Comparison of ENCODE assay signal across 8 mouse cellular contexts in the genomic region with DNA sequence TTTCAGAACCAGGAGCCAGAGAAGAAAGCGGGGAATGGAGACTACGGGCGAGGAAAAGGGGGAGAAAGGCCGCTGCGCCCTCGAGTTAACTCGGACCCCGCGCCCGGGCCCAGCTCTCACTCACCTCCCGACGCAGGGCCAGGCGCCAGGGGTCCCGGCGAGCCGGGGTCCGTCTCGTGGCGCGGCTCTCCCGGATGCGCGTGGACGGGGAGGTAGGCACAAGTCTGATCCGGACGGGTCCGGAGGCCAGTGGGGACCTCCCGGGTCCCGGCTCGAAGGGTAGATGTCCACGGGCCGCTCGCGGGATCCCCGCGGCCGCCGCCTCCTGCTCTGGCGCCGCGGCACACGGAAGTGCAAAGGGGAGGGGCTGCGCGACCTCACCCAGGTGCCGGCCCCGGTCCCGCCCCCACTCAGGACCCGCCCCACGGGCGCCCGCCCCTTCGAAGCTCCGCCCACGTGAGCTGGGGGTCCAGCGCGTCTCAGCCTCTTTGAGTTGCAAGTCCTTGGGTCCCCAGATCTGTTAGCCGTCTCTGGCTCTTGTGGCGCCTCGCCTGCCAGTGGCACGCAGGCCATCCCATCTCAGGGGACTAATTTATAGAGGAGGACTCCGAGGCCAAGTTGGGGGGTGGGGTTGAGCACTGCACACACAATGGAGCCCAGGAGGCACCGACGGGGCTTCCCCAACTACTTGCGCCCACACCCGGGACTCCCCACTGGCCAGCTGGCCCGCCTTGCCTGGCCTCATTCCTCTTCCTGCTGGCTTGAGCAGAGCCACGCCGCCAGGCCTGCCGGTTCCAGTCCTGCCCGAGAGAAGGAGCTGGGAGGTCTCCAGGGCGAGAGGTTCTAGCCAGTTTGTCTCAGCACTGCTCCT. TPM values are rescaled to one million over a fixed set of nuclear protein-coding genes. Genes with fewer than 3 reads are reported as not detected.
A peak's percentile ranks its signal among the peaks of the same experiment; 100 is the strongest.
DNase-seq lines count a peak whose midpoint lies in the region; ATAC-seq and TF ChIP-seq lines count a peak whose summit lies in the region.

A gene (minus strand): TSS at position 355 of the 871 bp plus-strand sequence.

- no peaks in the 10 kb centered on the region for H3K27me3 ChIP-seq in embryonic facial prominence, embryonic 12.5 days
- H3K27me3 ChIP-seq in heart, adult 2 months (ENCODE audit: control insufficient read depth, insufficient read depth, low read length) = no peaks in the 10 kb centered on the region
- no peaks in the 10 kb centered on the region for H3K27me3 ChIP-seq in kidney, adult 2 months (replicated peaks; ENCODE audit: control insufficient read depth, insufficient read depth, low read length)
- no peaks in the 10 kb centered on the region for H3K27me3 ChIP-seq in limb, embryonic 15.5 days
- H3K27me3 ChIP-seq in midbrain, postnatal 0 days (ENCODE audit: insufficient read depth, low read length) = peaks cover 10% of the 10 kb centered on the region; the same call in 1 of the 2 replicates
- no peaks in the 10 kb centered on the region for H3K27me3 ChIP-seq in splenic B cell, adult 2 months (ENCODE audit: control insufficient read depth, insufficient read depth, low read length, poor library complexity, severe bottlenecking)

- TF ChIP-seq CTCF in heart, adult 2 months (IDR thresholded peaks at IDR 0.05) = no peak
- no peak for TF ChIP-seq CTCF in kidney, adult 2 months (conservative IDR thresholded peaks at IDR 0.05; ENCODE audit: insufficient read depth, insufficient read length, low read depth, low read length)
- no peak for TF ChIP-seq CTCF in midbrain, postnatal 0 days (IDR thresholded peaks at IDR 0.05)

- peak within 1 kb of the TSS; percentile 67 for H3K27ac ChIP-seq in embryonic facial prominence, embryonic 12.5 days
- peak within 1 kb of the TSS; percentile 76 for H3K27ac ChIP-seq in heart, adult 2 months
- peak within 1 kb of the TSS; percentile 81 for H3K27ac ChIP-seq in kidney, adult 2 months (ENCODE audit: insufficient read depth, low read depth, low read length)
- H3K27ac ChIP-seq in limb, embryonic 15.5 days = peak within 1 kb of the TSS; percentile 79
- peak within 1 kb of the TSS; percentile 6; the same call in 1 of the 2 replicates for H3K27ac ChIP-seq in midbrain, postnatal 0 days (ENCODE audit: low read depth, low read length)

- no peaks in the 10 kb centered on the region for H3K79me2 ChIP-seq in heart, adult 2 months (replicated peaks; ENCODE audit: control insufficient read depth, insufficient read depth, low read length)

- peak; percentile 71 for ATAC-seq in embryonic facial prominence, embryonic 12.5 days (ENCODE audit: insufficient number of reproducible peaks, insufficient read depth, low FRiP score, low TSS enrichment)
- peak; percentile 72 for ATAC-seq in limb, embryonic 15.5 days (ENCODE audit: insufficient number of reproducible peaks, low FRiP score, low TSS enrichment, low read depth)
- peak; percentile 32; the same call in 1 of the 2 replicates for ATAC-seq in midbrain, postnatal 0 days (ENCODE audit: low FRiP score)

- H3K4me3 ChIP-seq in embryonic facial prominence, embryonic 12.5 days = peak within 1 kb of the TSS; percentile 81
- H3K4me3 ChIP-seq in heart, adult 2 months = peak within 1 kb of the TSS; percentile 93
- H3K4me3 ChIP-seq in kidney, adult 2 months (ENCODE audit: insufficient read depth, low read depth, low read length) = peak within 1 kb of the TSS; percentile 88
- peak within 1 kb of the TSS; percentile 89 for H3K4me3 ChIP-seq in limb, embryonic 15.5 days
- H3K4me3 ChIP-seq in midbrain, postnatal 0 days (ENCODE audit: low read depth, low read length) = peak within 1 kb of the TSS; percentile 46

- peak within 1 kb of the TSS; percentile 71 for H3K9ac ChIP-seq in embryonic facial prominence, embryonic 12.5 days
- H3K9ac ChIP-seq in heart, adult 2 months (ENCODE audit: low read depth, low read length) = peak within 1 kb of the TSS; percentile 78
- H3K9ac ChIP-seq in limb, embryonic 15.5 days = peak within 1 kb of the TSS; percentile 75
- peak within 1 kb of the TSS; percentile 57 for H3K9ac ChIP-seq in midbrain, postnatal 0 days (replicated peaks; ENCODE audit: low read length, poor library complexity, severe bottlenecking)

- no peak for TF ChIP-seq EP300 in heart, adult 2 months (IDR thresholded peaks at IDR 0.05; ENCODE audit: insufficient read depth, low read depth, low read length)

- under 1% methylated on average over 70 of the region's 71 CpGs for WGBS in embryonic facial prominence, embryonic 12.5 days
- under 1% methylated on average over 71 of the region's 71 CpGs for WGBS in heart, adult 2 months
- 1% methylated on average over 67 of the region's 71 CpGs for WGBS in kidney, adult 2 months
- under 1% methylated on average over 70 of the region's 71 CpGs for WGBS in limb, embryonic 15.5 days
- WGBS in midbrain, postnatal 0 days = under 1% methylated on average over 60 of the region's 71 CpGs

- H3K4me2 ChIP-seq in embryonic facial prominence, embryonic 12.5 days (replicated peaks) = peak within 1 kb of the TSS; percentile 84
- peak within 1 kb of the TSS; percentile 88 for H3K4me2 ChIP-seq in limb, embryonic 15.5 days
- peak within 1 kb of the TSS; percentile 69 for H3K4me2 ChIP-seq in midbrain, postnatal 0 days (ENCODE audit: low read depth, low read length, poor library complexity, severe bottlenecking)

- peaks cover 14% of the 10 kb centered on the region; the same call in 1 of the 2 replicates for H3K4me1 ChIP-seq in embryonic facial prominence, embryonic 12.5 days
- peaks cover 5% of the 10 kb centered on the region for H3K4me1 ChIP-seq in heart, adult 2 months (ENCODE audit: control insufficient read depth, insufficient read depth, low read length)
- H3K4me1 ChIP-seq in kidney, adult 2 months (ENCODE audit: control insufficient read depth, insufficient read depth, low read length) = peaks cover 34% of the 10 kb centered on the region
- peaks cover 38% of the 10 kb centered on the region for H3K4me1 ChIP-seq in limb, embryonic 15.5 days
- H3K4me1 ChIP-seq in midbrain, postnatal 0 days (ENCODE audit: insufficient read depth, low read length) = no peaks in the 10 kb centered on the region

- peak; percentile 59; the same call in 1 of the 2 replicates for TF ChIP-seq POLR2A in heart, adult 2 months (IDR thresholded peaks at IDR 0.05; ENCODE audit: insufficient read depth, low read depth, low read length)
- TF ChIP-seq POLR2A in kidney, adult 2 months (IDR thresholded peaks at IDR 0.05; ENCODE audit: low read depth, low read length) = no peak

- intact Hi-C loops in heart, adult 2 months (cut with DNase I) = loop anchor here (2.0 kb wide), 1 partner anchor 29 kb away; a partner anchor contains a TSS

- no peaks in the 10 kb centered on the region for H3K9me3 ChIP-seq in embryonic facial prominence, embryonic 12.5 days
- H3K9me3 ChIP-seq in limb, embryonic 15.5 days = no peaks in the 10 kb centered on the region
- H3K9me3 ChIP-seq in midbrain, postnatal 0 days (ENCODE audit: low read length) = no peaks in the 10 kb centered on the region

- H3K36me3 ChIP-seq in embryonic facial prominence, embryonic 12.5 days = no peaks in the 10 kb centered on the region
- no peaks in the 10 kb centered on the region for H3K36me3 ChIP-seq in heart, adult 2 months (ENCODE audit: control insufficient read depth, insufficient read depth, low read length)
- H3K36me3 ChIP-seq in kidney, adult 2 months (ENCODE audit: control insufficient read depth, insufficient read depth, low read length) = no peaks in the 10 kb centered on the region
- no peaks in the 10 kb centered on the region for H3K36me3 ChIP-seq in limb, embryonic 15.5 days
- no peaks in the 10 kb centered on the region for H3K36me3 ChIP-seq in midbrain, postnatal 0 days (ENCODE audit: insufficient read depth, low read length)
- no peaks in the 10 kb centered on the region; the same call in 1 of the 2 replicates for H3K36me3 ChIP-seq in splenic B cell, adult 2 months (ENCODE audit: control insufficient read depth, insufficient read depth, low read length, poor library complexity, severe bottlenecking)

- DNase-seq in A20 (ENCODE audit: low read depth, low spot score) = peak; percentile 96
- peak; percentile 92 for DNase-seq in adrenal gland, postnatal 14 days
- peak; percentile 89 to 90 for DNase-seq in heart, adult 2 months
- peak; percentile 91 for DNase-seq in kidney, adult 2 months
- peak; percentile 42 for DNase-seq in midbrain, postnatal 0 days (ENCODE audit: low spot score)
- DNase-seq in splenic B cell, adult 2 months (ENCODE audit: low read depth, low spot score) = peak; percentile 91

RNA-seq across cellular contexts. Expression of the gene that starts here (rescaled TPM):
- 133 and 145 TPM in 2 replicates for total RNA-seq in adrenal gland, postnatal 14 days (2021)
- polyA plus RNA-seq in embryonic facial prominence, embryonic 12.5 days (2016; fragmentation: Nextera tagmentation; extraction: Ambion mirVana) = 55.6 and 62.0 TPM in 2 replicates
- total RNA-seq in heart, adult 2 months (2021) = 10 to 100 TPM; 10.4 to 12.6 TPM
- polyA plus RNA-seq in heart, adult 2 months (2012; rRNA removed) = 31.5 and 31.7 TPM in 2 replicates
- polyA plus RNA-seq in kidney, adult 2 months (2012; rRNA removed) = 80.6 and 96.2 TPM in 2 replicates
- 64.1 and 66.5 TPM in 2 replicates for polyA plus RNA-seq in limb, embryonic 15.5 days (2015; fragmentation: Nextera tagmentation; extraction: Ambion mirVana)
- total RNA-seq in midbrain, postnatal 0 days (2014; rRNA removed) = 17.0 and 19.1 TPM in 2 replicates
- 12.1 and 13.2 TPM in 2 replicates for polyA plus RNA-seq in midbrain, postnatal 0 days (2015; fragmentation: Nextera tagmentation; extraction: Ambion mirVana)

Comparison
In these comparisons a context has a peak if more than half of its experiments do, and no peak if none do; other contexts are left out.
1. Peak in every context shown above with its lines: DNase-seq, ATAC-seq, H3K4me3 ChIP-seq and H3K27ac ChIP-seq.
2. DNase-seq: peak in every context shown above with its lines; median percentile 96 in A20; 92 in adrenal gland, postnatal 14 days; 91 in kidney, adult 2 months; 91 in splenic B cell, adult 2 months; 90 in heart, adult 2 months; 42 in midbrain, postnatal 0 days.
3. H3K27ac ChIP-seq: peak in every context shown above with its lines; median percentile 81 in kidney, adult 2 months; 79 in limb, embryonic 15.5 days; 76 in heart, adult 2 months; 67 in embryonic facial prominence, embryonic 12.5 days; 6 in midbrain, postnatal 0 days.